Mouse (Mus musculus) lung, embryonic 16.5 days (tissue): ENCODE measurements around the gene Wbp1. TPM values are rescaled to one million over a fixed set of nuclear protein-coding genes. Genes with fewer than 3 reads are reported as not detected.
A peak's percentile ranks its signal among the peaks of the same experiment; 100 is the strongest.

Experiments
- ATAC-seq: fragments of 200-750 bp; cut with Nextera tagmentation; 2 replicates; pipeline ENCODE4 v1.8.0; 2017; ENCODE audit warnings: low read depth, mild to moderate bottlenecking, moderate library complexity
- H3K27ac ChIP-seq: fragments of 300-500 bp; sonication (generic); 2 replicates; pipeline ENCODE4 v1.5.1; 2014; ENCODE audit warnings: mild to moderate bottlenecking, control low read depth, low read length
- H3K27me3 ChIP-seq: fragments of 300-500 bp; sonication (generic); 2 replicates; pipeline ENCODE4 v1.6.1; 2014; ENCODE audit warnings: low read depth, low read length, mixed read lengths; ENCODE audit not compliant: control insufficient read depth, insufficient read depth
- H3K36me3 ChIP-seq: fragments of 300-500 bp; sonication (generic); 2 replicates; pipeline ENCODE4 v1.6.1; 2014; ENCODE audit warnings: low read length; ENCODE audit not compliant: control insufficient read depth, insufficient read depth
- H3K4me1 ChIP-seq: fragments of 300-500 bp; sonication (generic); replicated peaks from 2 replicates; pipeline ENCODE4 v1.6.1; 2014; ENCODE audit warnings: low read length, mixed read lengths; ENCODE audit not compliant: control insufficient read depth, insufficient read depth
- H3K4me2 ChIP-seq: fragments of 300-500 bp; sonication (generic); 2 replicates; pipeline ENCODE4 v1.6.1; 2014; ENCODE audit warnings: low read depth, low read length, control low read depth
- H3K4me3 ChIP-seq: fragments of 300-500 bp; sonication (generic); 2 replicates; pipeline ENCODE4 v1.5.1; 2014; ENCODE audit warnings: mild to moderate bottlenecking, low read length, control low read depth
- H3K9ac ChIP-seq: fragments of 300-500 bp; sonication (generic); 2 replicates; pipeline ENCODE4 v1.6.1; 2014; ENCODE audit warnings: low read length, control low read depth
- H3K9me3 ChIP-seq: fragments of 300-500 bp; sonication (generic); 2 replicates; pipeline ENCODE4 v1.6.1; 2016; ENCODE audit warnings: low read length; ENCODE audit not compliant: control insufficient read depth
- WGBS: fragments of 180-500 bp; shearing (Covaris S2); extraction: QIAGEN DNeasy Blood & Tissue Kit; methylation state at CpG from one replicate; pipeline ENCODE4 v1.1.7; 2014; 5-methylcytosine and 5-hydroxymethylcytosine counted together
- polyA plus RNA-seq: library from polyadenylated mRNA; unstranded; fragments of >200 nt; fragmentation: Nextera tagmentation; extraction: Ambion mirVana; gene quantifications from 2 replicates; pipeline ENCODE4 v1.2.1, GENCODE M21; 2015

Gene Wbp1
- polyA plus RNA-seq, 1 experiment from 2014 or later = 109 TPM

- Histone ChIP-seq H3K27me3 (no peaks in the 10 kb centered on the region), H3K9ac (peak overlapping the region; percentile 90), H3K4me2 (peak overlapping the region; percentile 96), H3K4me1 (peaks cover 28% of the 10 kb centered on the region), H3K4me3 (peak overlapping the region; percentile 72), H3K9me3 (no peaks in the 10 kb centered on the region), H3K36me3 (peaks cover 17% of the 10 kb centered on the region), H3K27ac (peak overlapping the region; percentile 97)
- WGBS = 1% methylated on average over 31 of the region's 52 CpGs
- peak; percentile 41 for ATAC-seq
Measured at GRCm38 (mm10) chr6:83121863-83122710, 728 bp upstream of the Wbp1 start.

- Histone ChIP-seq H3K4me1 (peaks cover 40% of the 10 kb centered on the region), H3K36me3 (peaks cover 20% of the 10 kb centered on the region), H3K9me3 (no peaks in the 10 kb centered on the region), H3K4me3 (no peak overlapping the region), H3K9ac (peak overlapping the region; percentile 26; the same call in 1 of the 2 replicates), H3K27me3 (no peaks in the 10 kb centered on the region), H3K27ac (no peak overlapping the region), H3K4me2 (peak overlapping the region; percentile 96; the same call in 1 of the 2 replicates)
- 76% methylated on average over 7 of the region's 7 CpGs for WGBS
- ATAC-seq = no peak
Measured at GRCm38 (mm10) chr6:83119734-83120051, 1.7 kb downstream of the Wbp1 start.

- H3K9ac ChIP-seq = peak overlapping the region; percentile 26; the same call in 1 of the 2 replicates
- WGBS = 69% methylated on average over 14 of the region's 14 CpGs
- peaks cover 20% of the 10 kb centered on the region for H3K36me3 ChIP-seq
- no peaks in the 10 kb centered on the region for H3K9me3 ChIP-seq
- no peak for ATAC-seq
- no peak overlapping the region for H3K4me2 ChIP-seq
- peaks cover 39% of the 10 kb centered on the region for H3K4me1 ChIP-seq
- no peak overlapping the region for H3K4me3 ChIP-seq
- no peaks in the 10 kb centered on the region for H3K27me3 ChIP-seq
- H3K27ac ChIP-seq = no peak overlapping the region
Measured at GRCm38 (mm10) chr6:83118825-83119733, 2.3 kb downstream of the Wbp1 start.

- H3K27ac ChIP-seq = no peak overlapping the region
- 75% methylated on average over 11 of the region's 11 CpGs for WGBS
Measured at GRCm38 (mm10) chr6:83118369-83118768, 3.0 kb downstream of the Wbp1 start.

GRCm38 (mm10) chr6:83117616-83118015 is 3.7 kb downstream of the Wbp1 start:
- Histone ChIP-seq H3K27ac (no peak overlapping the region), H3K27me3 (no peaks in the 10 kb centered on the region), H3K9me3 (no peaks in the 10 kb centered on the region), H3K36me3 (peaks cover 20% of the 10 kb centered on the region), H3K9ac (no peak overlapping the region), H3K4me2 (no peak overlapping the region), H3K4me1 (peaks cover 31% of the 10 kb centered on the region), H3K4me3 (no peak overlapping the region)
- WGBS = 87% methylated on average over 13 of the region's 13 CpGs
- ATAC-seq = no peak

More at GRCm38 (mm10) chr6:83118369-83118768, 3.0 kb downstream of the Wbp1 start:
- Histone ChIP-seq H3K4me1 (peaks cover 36% of the 10 kb centered on the region), H3K9me3 (no peaks in the 10 kb centered on the region), H3K36me3 (peaks cover 20% of the 10 kb centered on the region), H3K4me2 (no peak overlapping the region), H3K4me3 (no peak overlapping the region), H3K27me3 (no peaks in the 10 kb centered on the region), H3K9ac (no peak overlapping the region)
- ATAC-seq = no peak

DNA sequence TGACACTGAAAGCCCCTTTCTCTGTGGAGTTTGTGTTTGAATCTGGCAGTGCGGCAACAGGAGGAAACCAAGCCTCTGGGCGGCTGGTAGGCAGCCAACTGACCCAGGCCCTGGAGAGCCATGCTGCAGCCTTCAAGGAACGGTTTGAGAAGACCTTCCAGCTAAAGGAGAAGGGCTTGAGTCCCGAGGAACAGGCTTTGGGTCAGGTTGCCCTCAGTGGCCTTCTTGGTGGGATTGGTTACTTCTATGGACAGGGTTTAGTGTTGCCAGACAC is 4.3 kb downstream of the Wbp1 start:
- Histone ChIP-seq H3K36me3 (peaks cover 20% of the 10 kb centered on the region), H3K9me3 (no peaks in the 10 kb centered on the region), H3K4me2 (no peak overlapping the region), H3K9ac (no peak overlapping the region; the same call in 1 of the 2 replicates), H3K4me3 (no peak overlapping the region), H3K27ac (no peak overlapping the region), H3K27me3 (no peaks in the 10 kb centered on the region), H3K4me1 (peaks cover 27% of the 10 kb centered on the region)
- 66% methylated on average over 4 of the region's 4 CpGs for WGBS
- no peak for ATAC-seq

DNA sequence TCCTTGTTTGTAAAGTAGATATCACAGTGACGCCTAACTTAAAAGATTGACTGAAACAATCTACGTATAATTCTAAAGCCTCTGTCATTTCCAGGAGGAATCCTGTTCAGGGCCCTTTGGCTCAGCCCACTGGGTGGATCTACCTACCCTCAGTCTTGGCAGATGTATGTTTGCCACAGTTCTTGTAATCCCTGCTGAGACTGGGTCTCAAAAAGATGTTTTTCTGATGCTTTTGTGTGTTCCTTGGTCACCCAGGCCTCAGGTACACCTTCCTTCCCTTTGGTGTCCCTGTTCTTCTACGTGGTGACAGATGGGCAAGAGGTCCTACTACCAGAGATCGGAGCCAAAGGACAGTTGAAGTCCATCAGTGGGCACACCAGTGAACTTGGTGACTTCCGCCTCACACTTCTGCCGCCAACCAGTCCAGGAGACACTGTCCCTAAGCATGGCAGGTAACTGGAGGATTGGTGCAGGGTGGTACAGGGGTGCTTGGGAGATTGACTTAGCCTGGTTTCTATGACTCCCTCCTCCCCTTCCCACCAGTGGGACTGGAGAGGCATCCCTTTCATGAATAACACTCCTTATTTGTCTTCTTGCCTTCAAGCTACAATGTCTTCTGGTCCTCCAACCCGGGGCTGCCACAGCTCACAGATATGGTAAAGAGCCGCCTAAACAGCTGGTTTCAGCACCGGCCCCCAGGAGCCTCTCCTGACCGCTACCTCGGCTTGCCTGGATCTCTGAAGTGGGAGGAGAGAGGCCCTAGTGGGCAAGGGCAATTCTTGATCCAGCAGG is 4.8 kb downstream of the Wbp1 start:
- no peaks in the 10 kb centered on the region for H3K9me3 ChIP-seq
- H3K36me3 ChIP-seq = peaks cover 20% of the 10 kb centered on the region
- peak overlapping the region; percentile 93 for H3K4me2 ChIP-seq
- no peaks in the 10 kb centered on the region for H3K27me3 ChIP-seq
- peak overlapping the region; percentile 71 for H3K4me3 ChIP-seq
- H3K27ac ChIP-seq = peak overlapping the region; percentile 69
- H3K9ac ChIP-seq = peak overlapping the region; percentile 90
- peaks cover 27% of the 10 kb centered on the region for H3K4me1 ChIP-seq
- ATAC-seq = no peak
- WGBS = 59% methylated on average over 11 of the region's 11 CpGs

- Histone ChIP-seq H3K9ac (peak overlapping the region; percentile 90), H3K4me2 (peak overlapping the region; percentile 93), H3K27ac (peak overlapping the region; percentile 69), H3K27me3 (no peaks in the 10 kb centered on the region), H3K36me3 (peaks cover 20% of the 10 kb centered on the region), H3K4me1 (peaks cover 27% of the 10 kb centered on the region), H3K4me3 (peak overlapping the region; percentile 71), H3K9me3 (no peaks in the 10 kb centered on the region)
- 1% methylated on average over 30 of the region's 48 CpGs for WGBS
- peak; percentile 37; the same call in 1 of the 2 replicates for ATAC-seq
Measured at GRCm38 (mm10) chr6:83115682-83116372, 5.5 kb downstream of the Wbp1 start.
